Mouse (Mus musculus): ENCODE measurements around the gene Stk32c.

GRCm38 (mm10) chr7:139249406-139250210 lies 36.5 kb upstream of the Stk32c start:
- TF ChIP-seq CTCF (IDR thresholded peaks at IDR 0.05) (no peak), EP300 (IDR thresholded peaks at IDR 0.05) (no peak)

All from lung, postnatal 0 days (tissue).